Mouse (Mus musculus): ENCODE data around the gene Impg2. TPM values are rescaled to one million over a fixed set of nuclear protein-coding genes. Genes with fewer than 3 reads are reported as not detected.

Impg2 gene
- polyA plus RNA-seq, 1 experiment: 0.17 TPM

DNA sequence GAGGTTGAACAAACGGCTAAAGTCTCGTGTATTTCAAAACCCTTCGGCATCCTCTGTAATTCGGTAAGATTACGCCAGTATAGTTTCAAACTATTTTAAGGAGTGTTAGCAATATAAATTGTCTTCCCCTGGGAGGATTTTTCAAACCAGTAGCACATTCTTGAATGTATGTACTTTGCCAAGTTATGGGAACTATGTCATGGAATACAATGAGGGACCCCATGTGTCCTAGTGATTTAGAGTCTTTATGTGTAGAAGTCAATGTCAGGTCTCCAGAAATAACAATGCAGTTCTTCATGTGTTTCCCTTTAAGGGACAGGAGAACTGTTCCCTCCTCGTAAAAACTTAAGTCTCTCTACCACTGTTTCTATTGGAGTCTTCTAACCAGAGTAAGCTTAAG is 94.1 kb downstream of the Impg2 start:
- TF ChIP-seq POLR2A (IDR thresholded peaks at IDR 0.05; ENCODE audit: low read depth, low read length): no peak
- no peak for TF ChIP-seq CTCF (conservative IDR thresholded peaks at IDR 0.05; ENCODE audit: insufficient read depth, insufficient read length, low read depth, low read length)
- no peak for DNase-seq
- H3K36me3 ChIP-seq (ENCODE audit: control insufficient read depth, insufficient read depth, low read length): no peaks in the 10 kb centered on the region
- 79% methylated on average over 6 of the region's 6 CpGs for WGBS
- H3K27ac ChIP-seq (ENCODE audit: insufficient read depth, low read depth, low read length): no peak overlapping the region
- no peaks in the 10 kb centered on the region for H3K27me3 ChIP-seq (replicated peaks; ENCODE audit: control insufficient read depth, insufficient read depth, low read length)
- H3K4me1 ChIP-seq (ENCODE audit: control insufficient read depth, insufficient read depth, low read length): no peaks in the 10 kb centered on the region
- H3K4me3 ChIP-seq (ENCODE audit: insufficient read depth, low read depth, low read length): no peak overlapping the region

DNA sequence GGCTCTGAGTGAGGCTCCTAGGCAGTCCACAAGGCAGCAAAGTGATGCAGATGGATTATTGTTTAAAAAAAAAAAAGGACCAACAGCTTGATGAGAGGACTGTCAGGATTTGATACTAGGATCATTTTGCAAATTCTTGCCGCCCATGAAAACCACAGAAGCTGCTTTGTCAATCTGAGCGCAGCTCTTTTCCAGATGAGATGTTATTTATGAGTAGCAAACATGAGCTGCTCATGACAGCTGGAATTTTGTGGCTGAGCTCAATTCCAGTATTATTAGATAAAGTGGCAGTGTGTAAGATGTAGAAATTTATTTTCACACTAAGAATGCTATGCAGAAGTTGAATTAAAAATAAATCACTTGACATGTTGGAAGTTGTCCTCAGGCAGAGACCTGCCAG is 94.7 kb downstream of the Impg2 start:
- WGBS: 70% methylated on average over 2 of the region's 2 CpGs
- H3K4me1 ChIP-seq (ENCODE audit: control insufficient read depth, insufficient read depth, low read length): no peaks in the 10 kb centered on the region
- H3K27ac ChIP-seq (ENCODE audit: insufficient read depth, low read depth, low read length): no peak overlapping the region
- H3K4me3 ChIP-seq (ENCODE audit: insufficient read depth, low read depth, low read length): no peak overlapping the region
- TF ChIP-seq POLR2A (IDR thresholded peaks at IDR 0.05; ENCODE audit: low read depth, low read length): no peak
- TF ChIP-seq CTCF (conservative IDR thresholded peaks at IDR 0.05; ENCODE audit: insufficient read depth, insufficient read length, low read depth, low read length): no peak
- H3K27me3 ChIP-seq (replicated peaks; ENCODE audit: control insufficient read depth, insufficient read depth, low read length): no peaks in the 10 kb centered on the region
- no peak for DNase-seq
- no peaks in the 10 kb centered on the region for H3K36me3 ChIP-seq (ENCODE audit: control insufficient read depth, insufficient read depth, low read length)

DNA sequence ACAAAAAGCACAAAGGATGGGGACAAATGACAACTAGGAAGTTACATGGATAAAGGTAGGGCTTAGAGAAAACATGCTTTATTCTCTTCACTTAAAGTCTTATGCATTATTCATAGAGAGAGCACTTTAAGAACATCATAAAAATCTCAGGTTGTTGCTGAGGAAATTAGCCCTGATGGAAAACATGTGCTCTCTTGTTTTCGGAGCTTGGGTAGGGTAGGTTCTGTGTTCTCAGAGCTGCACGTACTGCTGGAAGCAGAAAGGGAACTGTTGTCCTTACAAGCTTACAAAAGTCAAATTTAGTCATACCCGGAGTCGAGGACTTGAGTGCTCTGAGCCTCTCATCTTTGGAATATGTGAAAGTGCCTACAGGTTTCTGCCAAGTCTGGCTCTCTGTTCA is 98.9 kb downstream of the Impg2 start:
- TF ChIP-seq POLR2A (IDR thresholded peaks at IDR 0.05; ENCODE audit: low read depth, low read length) (no peak), CTCF (conservative IDR thresholded peaks at IDR 0.05; ENCODE audit: insufficient read depth, insufficient read length, low read depth, low read length) (no peak)
- no peak overlapping the region for H3K4me3 ChIP-seq (ENCODE audit: insufficient read depth, low read depth, low read length)
- 0 out of 2 replicates have a peak, but pooled peaks cover 2% of the 10 kb centered on the region for H3K4me1 ChIP-seq (ENCODE audit: control insufficient read depth, insufficient read depth, low read length)
- no peak overlapping the region for H3K27ac ChIP-seq (ENCODE audit: insufficient read depth, low read depth, low read length)
- H3K36me3 ChIP-seq (ENCODE audit: control insufficient read depth, insufficient read depth, low read length): no peaks in the 10 kb centered on the region
- DNase-seq: no peak
- 85% methylated on average over 4 of the region's 4 CpGs for WGBS
- no peaks in the 10 kb centered on the region for H3K27me3 ChIP-seq (replicated peaks; ENCODE audit: control insufficient read depth, insufficient read depth, low read length)

DNA sequence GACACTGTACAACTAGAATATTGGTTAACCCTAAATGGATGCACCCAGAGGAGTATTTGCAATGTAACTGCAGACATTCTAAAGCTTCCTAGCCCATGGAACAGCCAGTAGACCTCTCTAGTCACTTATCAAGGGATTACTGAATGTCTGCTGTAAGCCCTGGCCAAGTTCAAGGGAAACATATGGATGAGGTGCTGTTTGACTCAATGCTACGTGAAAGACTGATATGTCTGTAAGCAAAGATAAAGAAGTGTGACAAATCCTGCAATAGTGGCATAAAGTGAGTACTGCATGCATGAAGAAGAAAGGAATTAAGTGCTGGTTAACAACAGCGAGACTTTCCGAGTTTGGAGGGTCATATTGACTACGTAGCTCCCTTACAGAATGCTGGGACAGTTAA is 100.1 kb downstream of the Impg2 start:
- 95% methylated on average over 4 of the region's 4 CpGs for WGBS
- Histone ChIP-seq H3K27me3 (replicated peaks; ENCODE audit: control insufficient read depth, insufficient read depth, low read length) (no peaks in the 10 kb centered on the region), H3K36me3 (ENCODE audit: control insufficient read depth, insufficient read depth, low read length) (no peaks in the 10 kb centered on the region), H3K4me1 (ENCODE audit: control insufficient read depth, insufficient read depth, low read length) (0 out of 2 replicates have a peak, but pooled peaks cover 2% of the 10 kb centered on the region), H3K4me3 (ENCODE audit: insufficient read depth, low read depth, low read length) (no peak overlapping the region), H3K27ac (ENCODE audit: insufficient read depth, low read depth, low read length) (no peak overlapping the region)
- TF ChIP-seq POLR2A (IDR thresholded peaks at IDR 0.05; ENCODE audit: low read depth, low read length) (no peak), CTCF (conservative IDR thresholded peaks at IDR 0.05; ENCODE audit: insufficient read depth, insufficient read length, low read depth, low read length) (no peak)
- DNase-seq: no peak

DNA sequence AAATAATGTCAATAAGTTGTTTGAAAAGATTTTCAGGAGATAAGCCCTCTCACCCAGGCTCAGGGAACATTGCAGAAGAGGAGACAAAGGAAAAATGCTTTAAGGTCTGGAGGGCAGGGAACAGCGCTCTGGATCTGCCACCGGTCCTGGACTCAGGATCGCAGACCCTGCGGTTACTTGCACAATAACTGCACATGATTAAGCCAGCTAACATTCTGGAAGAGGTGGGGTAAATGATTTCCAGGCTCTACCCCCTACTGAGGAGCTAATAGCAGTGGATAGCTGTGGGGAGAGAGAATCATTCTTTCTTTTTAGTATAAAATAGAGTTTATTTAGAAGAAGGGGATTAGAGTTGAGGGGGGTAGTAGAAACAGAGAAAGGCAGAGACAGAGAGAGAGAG is 103.5 kb downstream of the Impg2 start:
- peak; percentile 69 for DNase-seq
- Histone ChIP-seq H3K4me3 (ENCODE audit: insufficient read depth, low read depth, low read length) (no peak overlapping the region), H3K27me3 (replicated peaks; ENCODE audit: control insufficient read depth, insufficient read depth, low read length) (no peaks in the 10 kb centered on the region), H3K27ac (ENCODE audit: insufficient read depth, low read depth, low read length) (no peak overlapping the region), H3K36me3 (ENCODE audit: control insufficient read depth, insufficient read depth, low read length) (no peaks in the 10 kb centered on the region), H3K4me1 (ENCODE audit: control insufficient read depth, insufficient read depth, low read length) (0 out of 2 replicates have a peak, but pooled peaks cover 2% of the 10 kb centered on the region)
- 45% methylated on average over 4 of the region's 4 CpGs for WGBS
- TF ChIP-seq CTCF (conservative IDR thresholded peaks at IDR 0.05; ENCODE audit: insufficient read depth, insufficient read length, low read depth, low read length): no peak
- no peak for TF ChIP-seq POLR2A (IDR thresholded peaks at IDR 0.05; ENCODE audit: low read depth, low read length)

DNA sequence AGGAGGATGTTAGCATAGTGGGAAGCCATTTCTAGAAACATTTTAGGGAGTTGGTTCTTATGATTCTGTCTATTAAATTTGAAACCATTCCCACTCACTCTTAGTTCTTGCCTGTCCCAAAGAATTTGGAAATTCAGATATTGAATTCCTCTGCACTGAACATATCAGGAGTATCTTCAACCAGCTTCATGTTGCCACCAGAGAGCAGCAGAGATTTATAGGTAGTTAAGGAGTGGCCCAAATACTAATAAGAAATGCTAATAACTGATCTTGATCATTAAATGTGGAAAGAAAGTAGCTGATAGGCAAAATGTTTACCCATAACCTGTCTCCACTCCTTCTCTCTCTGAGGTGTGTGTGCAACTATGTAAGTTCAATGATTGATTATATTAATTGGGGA is 107.2 kb downstream of the Impg2 start:
- H3K4me3 ChIP-seq (ENCODE audit: insufficient read depth, low read depth, low read length): no peak overlapping the region
- no peak for TF ChIP-seq CTCF (conservative IDR thresholded peaks at IDR 0.05; ENCODE audit: insufficient read depth, insufficient read length, low read depth, low read length)
- TF ChIP-seq POLR2A (IDR thresholded peaks at IDR 0.05; ENCODE audit: low read depth, low read length): no peak
- H3K27ac ChIP-seq (ENCODE audit: insufficient read depth, low read depth, low read length): no peak overlapping the region
- peak; percentile 12 for DNase-seq
- H3K36me3 ChIP-seq (ENCODE audit: control insufficient read depth, insufficient read depth, low read length): no peaks in the 10 kb centered on the region
- H3K27me3 ChIP-seq (replicated peaks; ENCODE audit: control insufficient read depth, insufficient read depth, low read length): no peaks in the 10 kb centered on the region
- H3K4me1 ChIP-seq (ENCODE audit: control insufficient read depth, insufficient read depth, low read length): 0 out of 2 replicates have a peak, but pooled peaks cover 2% of the 10 kb centered on the region

Other genes starting within 250 kb of the Impg2 start
- 175 and 226 TPM in 2 replicates for gene Rpl24, start 238.0 kb upstream of the Impg2 start, polyA plus RNA-seq (2012; rRNA removed)
- gene Zbtb11, start 230.4 kb upstream of the Impg2 start, polyA plus RNA-seq (2012; rRNA removed): 2.9 and 3.2 TPM in 2 replicates
- 16.3 and 24.6 TPM in 2 replicates for gene Pcnp, start 174.6 kb upstream of the Impg2 start, polyA plus RNA-seq (2012; rRNA removed)
- 2.9 and 3.3 TPM in 2 replicates for gene Trmt10c, start 166.5 kb upstream of the Impg2 start, polyA plus RNA-seq (2012; rRNA removed)
- 2.9 and 3.1 TPM in 2 replicates for gene Senp7, start 156.0 kb upstream of the Impg2 start, polyA plus RNA-seq (2012; rRNA removed)

Measured in kidney, adult 2 months (tissue).